Mouse (Mus musculus) limb, embryonic 13.5 days (tissue): Measurements from ENCODE around the gene Ncan. TPM values are rescaled to one million over a fixed set of nuclear protein-coding genes. Genes with fewer than 3 reads are reported as not detected.
A peak's percentile ranks its signal among the peaks of the same experiment; 100 is the strongest.

Experiments used
- ATAC-seq: fragments of 200-750 bp; cut with Nextera tagmentation; 2 replicates; pipeline ENCODE4 v1.8.0; 2017; ENCODE audit warnings: low read depth, moderate number of reproducible peaks, moderate TSS enrichment; ENCODE audit not compliant: low FRiP score
- H3K27ac ChIP-seq: fragments of 300-500 bp; sonication (generic); 2 replicates; pipeline ENCODE4 v1.5.1; 2015; ENCODE audit warnings: inconsistent platforms, mild to moderate bottlenecking, moderate library complexity
- H3K27me3 ChIP-seq: fragments of 300-500 bp; sonication (generic); 2 replicates; pipeline ENCODE4 v1.6.1; 2015; ENCODE audit warnings: mild to moderate bottlenecking, inconsistent platforms
- H3K36me3 ChIP-seq: fragments of 300-500 bp; sonication (generic); 2 replicates; pipeline ENCODE4 v1.6.1; 2015; ENCODE audit warnings: inconsistent platforms, mild to moderate bottlenecking, moderate library complexity
- H3K4me1 ChIP-seq: fragments of 300-500 bp; sonication (generic); 2 replicates; pipeline ENCODE4 v1.6.1; 2015; ENCODE audit warnings: inconsistent platforms
- H3K4me2 ChIP-seq: fragments of 300-500 bp; sonication (generic); replicated peaks from 2 replicates; pipeline ENCODE4 v1.6.1; 2015; ENCODE audit warnings: inconsistent platforms, mild to moderate bottlenecking, moderate library complexity
- H3K4me3 ChIP-seq: fragments of 300-500 bp; sonication (generic); 2 replicates; pipeline ENCODE4 v1.5.1; 2015; ENCODE audit warnings: moderate library complexity, mild to moderate bottlenecking, inconsistent platforms
- H3K9ac ChIP-seq: fragments of 300-500 bp; sonication (generic); 2 replicates; pipeline ENCODE4 v1.6.1; 2015; ENCODE audit warnings: mild to moderate bottlenecking, inconsistent platforms
- H3K9me3 ChIP-seq: fragments of 300-500 bp; sonication (generic); 2 replicates; pipeline ENCODE4 v1.6.1; 2016; ENCODE audit warnings: inconsistent platforms
- WGBS: fragments of 180-500 bp; shearing (Covaris S2); methylation state at CpG from one replicate; pipeline ENCODE4 v1.1.7; 2015; 5-methylcytosine and 5-hydroxymethylcytosine counted together
- polyA plus RNA-seq: library from polyadenylated mRNA; unstranded; fragments of >200 nt; fragmentation: Nextera tagmentation; extraction: Ambion mirVana; gene quantifications from 2 replicates; pipeline ENCODE4 v1.2.1, GENCODE M21; 2015

The Ncan gene
- polyA plus RNA-seq, 1 experiment from 2014 or later: 0.67 TPM

DNA sequence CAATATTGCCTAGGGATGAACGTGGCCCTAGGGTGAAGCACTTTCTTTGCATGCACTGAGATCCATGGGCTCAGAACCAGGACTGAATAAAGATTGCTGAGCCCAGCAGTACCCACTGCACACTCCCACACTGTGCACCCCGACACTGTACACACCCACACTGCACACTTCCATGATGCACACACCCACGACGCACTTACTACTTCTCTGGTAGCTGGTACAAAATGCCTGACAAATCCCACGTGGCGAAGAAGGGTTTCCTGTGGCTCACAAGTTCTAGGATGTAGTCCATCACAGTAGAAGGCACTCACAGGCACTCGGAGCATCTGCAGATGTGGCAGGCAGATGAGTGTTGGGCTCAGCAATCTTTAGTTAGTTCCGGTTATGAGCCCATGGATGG lies 4.3 kb upstream of the Ncan start:
- Histone ChIP-seq H3K4me2 (no peak overlapping the region), H3K4me1 (peaks cover 6% of the 10 kb centered on the region; the same call in 1 of the 2 replicates), H3K27ac (no peak overlapping the region), H3K9me3 (no peaks in the 10 kb centered on the region), H3K9ac (no peak overlapping the region), H3K27me3 (peaks cover 37% of the 10 kb centered on the region), H3K4me3 (no peak overlapping the region), H3K36me3 (no peaks in the 10 kb centered on the region)
- no peak for ATAC-seq
- 64% methylated on average over 8 of the region's 8 CpGs for WGBS

GRCm38 (mm10) chr8:70122863-70123262 lies 2.2 kb upstream of the Ncan start:
- peaks cover 59% of the 10 kb centered on the region for H3K27me3 ChIP-seq
- no peak for ATAC-seq
- WGBS: 59% methylated on average over 2 of the region's 2 CpGs

GRCm38 (mm10) chr8:70118726-70119700 lies 1.7 kb downstream of the Ncan start:
- H3K27me3 ChIP-seq: peaks cover 88% of the 10 kb centered on the region
- H3K27ac ChIP-seq: no peak overlapping the region
- H3K9me3 ChIP-seq: no peaks in the 10 kb centered on the region
- 7% methylated on average over 17 of the region's 17 CpGs for WGBS
- peaks cover 6% of the 10 kb centered on the region; the same call in 1 of the 2 replicates for H3K4me1 ChIP-seq
- ATAC-seq: no peak
- no peaks in the 10 kb centered on the region for H3K36me3 ChIP-seq
- H3K9ac ChIP-seq: no peak overlapping the region
- no peak overlapping the region for H3K4me3 ChIP-seq
- H3K4me2 ChIP-seq: no peak overlapping the region

More at GRCm38 (mm10) chr8:70122863-70123262, 2.2 kb upstream of the Ncan start:
- Histone ChIP-seq H3K4me2 (no peak overlapping the region), H3K9ac (no peak overlapping the region), H3K27ac (no peak overlapping the region), H3K36me3 (no peaks in the 10 kb centered on the region), H3K4me1 (peaks cover 6% of the 10 kb centered on the region; the same call in 1 of the 2 replicates), H3K9me3 (no peaks in the 10 kb centered on the region), H3K4me3 (no peak overlapping the region)

DNA sequence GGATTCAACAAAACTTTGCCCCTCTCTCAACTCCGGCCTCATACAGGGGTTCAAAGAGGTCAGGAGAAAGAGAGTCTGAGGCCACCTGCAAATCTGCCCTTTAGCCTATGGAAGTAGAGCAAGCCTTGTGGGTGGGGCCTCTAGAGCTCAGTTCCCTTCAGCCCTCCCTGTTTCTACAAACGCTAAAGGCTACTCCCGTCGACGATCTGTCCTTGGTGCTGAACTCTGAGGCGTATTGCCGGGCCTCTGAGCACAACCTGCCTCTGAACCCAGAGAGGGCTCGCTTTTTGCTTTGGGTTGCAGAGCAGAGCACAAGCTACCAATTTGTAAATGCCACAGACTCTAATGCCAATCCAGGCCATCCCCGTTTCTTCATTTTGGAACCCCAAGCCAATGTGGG lies 3.1 kb downstream of the Ncan start:
- H3K27ac ChIP-seq: no peak overlapping the region
- no peak overlapping the region for H3K9ac ChIP-seq
- H3K4me3 ChIP-seq: no peak overlapping the region
- H3K36me3 ChIP-seq: no peaks in the 10 kb centered on the region
- H3K4me1 ChIP-seq: peaks cover 7% of the 10 kb centered on the region; the same call in 1 of the 2 replicates
- no peak for ATAC-seq
- WGBS: 5% methylated on average over 9 of the region's 9 CpGs
- H3K27me3 ChIP-seq: peaks cover 98% of the 10 kb centered on the region
- no peak overlapping the region for H3K4me2 ChIP-seq
- H3K9me3 ChIP-seq: no peaks in the 10 kb centered on the region

GRCm38 (mm10) chr8:70114892-70115291 lies 5.8 kb downstream of the Ncan start:
- H3K27ac ChIP-seq: no peak overlapping the region
- 68% methylated on average over 13 of the region's 13 CpGs for whole genome bisulfite sequencing

DNA sequence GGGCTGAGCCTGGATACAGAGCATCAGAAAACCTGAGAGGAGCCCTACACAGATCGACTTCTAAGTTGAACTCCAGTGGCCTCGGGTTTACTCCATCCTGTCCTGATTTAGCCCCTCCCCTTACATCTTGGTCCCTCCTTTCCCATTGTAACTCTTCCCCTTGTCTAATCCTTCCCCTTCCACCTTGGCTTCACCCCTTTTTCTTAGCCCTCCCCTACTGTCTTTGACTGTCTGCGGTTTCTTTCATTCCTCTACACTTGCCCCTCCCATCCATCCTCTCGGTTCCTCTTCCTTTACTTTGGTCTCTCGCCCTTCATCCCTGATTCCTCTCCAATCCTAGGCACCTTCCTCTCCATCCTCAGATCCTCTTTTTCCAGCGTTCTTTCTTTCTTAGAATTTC lies 6.2 kb downstream of the Ncan start:
- no peak overlapping the region for H3K4me3 ChIP-seq
- H3K9me3 ChIP-seq: no peaks in the 10 kb centered on the region
- no peaks in the 10 kb centered on the region for H3K36me3 ChIP-seq
- no peak overlapping the region for H3K4me2 ChIP-seq
- WGBS: 21% methylated on average over 6 of the region's 6 CpGs
- H3K27ac ChIP-seq: no peak overlapping the region
- peaks cover 11% of the 10 kb centered on the region; the same call in 1 of the 2 replicates for H3K4me1 ChIP-seq
- H3K9ac ChIP-seq: no peak overlapping the region
- H3K27me3 ChIP-seq: peaks cover 100% of the 10 kb centered on the region
- no peak for ATAC-seq

More at GRCm38 (mm10) chr8:70114892-70115291, 5.8 kb downstream of the Ncan start:
- Histone ChIP-seq H3K4me3 (no peak overlapping the region), H3K4me1 (peaks cover 11% of the 10 kb centered on the region; the same call in 1 of the 2 replicates), H3K4me2 (no peak overlapping the region), H3K9ac (no peak overlapping the region), H3K36me3 (no peaks in the 10 kb centered on the region), H3K9me3 (no peaks in the 10 kb centered on the region), H3K27me3 (peaks cover 100% of the 10 kb centered on the region)
- ATAC-seq: no peak

- Histone ChIP-seq H3K9ac (no peak overlapping the region), H3K4me1 (peaks cover 11% of the 10 kb centered on the region; the same call in 1 of the 2 replicates), H3K4me2 (no peak overlapping the region), H3K4me3 (no peak overlapping the region), H3K36me3 (no peaks in the 10 kb centered on the region), H3K27ac (no peak overlapping the region), H3K9me3 (no peaks in the 10 kb centered on the region), H3K27me3 (peaks cover 99% of the 10 kb centered on the region)
- no peak for ATAC-seq
- WGBS: 7% methylated on average over 43 of the region's 43 CpGs
Measured at GRCm38 (mm10) chr8:70112401-70113016, 8.2 kb downstream of the Ncan start.

GRCm38 (mm10) chr8:70111192-70111795 lies 9.4 kb downstream of the Ncan start:
- Histone ChIP-seq H3K27ac (no peak overlapping the region), H3K4me2 (peak overlapping the region; percentile 32; the same call in 1 of the 2 replicates), H3K4me1 (peaks cover 11% of the 10 kb centered on the region; the same call in 1 of the 2 replicates), H3K27me3 (peaks cover 98% of the 10 kb centered on the region), H3K4me3 (0 out of 2 replicates have a peak overlapping the region, but pooled peaks have one; percentile 3), H3K36me3 (no peaks in the 10 kb centered on the region), H3K9me3 (no peaks in the 10 kb centered on the region), H3K9ac (no peak overlapping the region)
- WGBS: 43% methylated on average over 23 of the region's 23 CpGs
- ATAC-seq: no peak

DNA sequence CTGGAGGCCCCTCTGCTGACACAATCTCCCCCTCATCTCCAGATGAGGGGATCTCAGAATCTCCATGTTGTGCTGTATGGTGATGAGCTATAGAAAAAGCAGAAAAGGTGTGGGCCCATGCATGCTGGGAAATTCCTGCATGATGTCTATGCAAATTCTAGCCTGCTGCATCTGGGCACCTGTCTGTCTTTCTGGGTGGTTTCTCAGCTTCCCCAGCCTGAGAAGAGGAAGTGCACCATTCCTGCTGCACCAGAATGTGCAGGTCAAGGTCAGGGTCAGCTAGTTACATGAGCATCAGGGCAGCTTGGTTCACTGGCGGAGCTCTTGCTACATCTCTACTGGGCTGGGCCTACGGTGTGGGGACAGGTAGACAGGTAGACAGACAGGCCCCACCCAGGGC lies 10.2 kb downstream of the Ncan start:
- Histone ChIP-seq H3K9me3 (no peaks in the 10 kb centered on the region), H3K9ac (no peak overlapping the region), H3K4me3 (no peak overlapping the region), H3K4me1 (peaks cover 11% of the 10 kb centered on the region; the same call in 1 of the 2 replicates), H3K4me2 (no peak overlapping the region), H3K27me3 (peaks cover 90% of the 10 kb centered on the region), H3K27ac (no peak overlapping the region), H3K36me3 (no peaks in the 10 kb centered on the region)
- WGBS: 87% methylated on average over 2 of the region's 2 CpGs
- no peak for ATAC-seq

DNA sequence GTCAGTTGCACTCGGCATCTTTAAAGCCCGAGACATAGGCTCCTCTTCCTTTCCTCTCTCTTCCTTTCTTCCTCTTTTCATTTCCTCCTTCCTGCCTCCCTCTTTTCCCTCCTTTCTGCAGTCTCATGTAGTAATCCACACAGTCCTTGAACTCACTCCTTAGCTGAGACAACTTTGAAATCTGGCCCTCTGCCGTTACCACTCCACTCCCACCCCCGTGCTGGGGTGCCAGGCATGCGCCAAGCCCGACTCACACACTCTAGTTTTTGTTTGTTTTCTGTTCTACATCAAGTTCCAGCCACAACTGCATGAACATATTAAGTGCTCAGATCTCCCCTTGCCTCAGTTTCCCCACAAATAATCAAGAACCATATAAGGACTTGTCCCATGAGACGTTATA lies 15.8 kb downstream of the Ncan start:
- 77% methylated on average over 7 of the region's 7 CpGs for WGBS
- no peaks in the 10 kb centered on the region for H3K9me3 ChIP-seq
- no peak overlapping the region for H3K4me3 ChIP-seq
- no peak overlapping the region for H3K9ac ChIP-seq
- no peaks in the 10 kb centered on the region for H3K4me1 ChIP-seq
- no peak overlapping the region for H3K27ac ChIP-seq
- H3K4me2 ChIP-seq: no peak overlapping the region
- H3K36me3 ChIP-seq: no peaks in the 10 kb centered on the region
- H3K27me3 ChIP-seq: peaks cover 40% of the 10 kb centered on the region
- ATAC-seq: no peak

- WGBS: 14% methylated on average over 6 of the region's 6 CpGs
- H3K9ac ChIP-seq: no peak overlapping the region
Measured at GRCm38 (mm10) chr8:70104506-70104905, 16.2 kb downstream of the Ncan start.

DNA sequence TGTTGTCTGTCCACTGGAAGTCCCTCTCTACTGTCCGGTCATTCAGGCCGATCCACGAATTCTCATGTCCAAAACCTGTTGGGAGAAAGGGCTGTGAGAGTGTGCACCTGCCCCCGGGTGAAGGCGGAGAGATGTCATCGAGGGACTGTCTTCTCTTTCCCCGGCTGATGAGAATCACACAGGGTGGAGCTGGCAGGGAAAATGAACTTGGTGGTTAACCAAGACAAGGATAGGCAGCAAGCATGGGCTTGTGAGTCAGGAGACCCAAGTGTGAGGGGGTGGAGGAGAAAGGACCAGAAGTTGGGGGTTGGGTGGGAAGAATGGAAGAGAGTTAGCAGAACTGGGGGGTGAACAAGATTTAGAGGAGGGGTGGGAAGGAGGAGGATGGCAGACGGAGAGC lies 20.4 kb downstream of the Ncan start:
- 0 out of 2 replicates have a peak, but pooled peaks cover 9% of the 10 kb centered on the region for H3K27me3 ChIP-seq
- H3K9ac ChIP-seq: no peak overlapping the region
- H3K4me1 ChIP-seq: no peaks in the 10 kb centered on the region
- H3K36me3 ChIP-seq: no peaks in the 10 kb centered on the region
- no peak for ATAC-seq
- no peak overlapping the region for H3K4me3 ChIP-seq
- H3K4me2 ChIP-seq: no peak overlapping the region
- H3K9me3 ChIP-seq: peaks cover 9% of the 10 kb centered on the region
- WGBS: 84% methylated on average over 8 of the region's 8 CpGs
- H3K27ac ChIP-seq: no peak overlapping the region

More at GRCm38 (mm10) chr8:70104506-70104905, 16.2 kb downstream of the Ncan start:
- H3K27me3 ChIP-seq: peaks cover 35% of the 10 kb centered on the region
- no peak overlapping the region for H3K4me2 ChIP-seq
- no peaks in the 10 kb centered on the region for H3K36me3 ChIP-seq
- no peak overlapping the region for H3K4me3 ChIP-seq
- H3K27ac ChIP-seq: no peak overlapping the region
- no peaks in the 10 kb centered on the region for H3K4me1 ChIP-seq
- ATAC-seq: no peak
- no peaks in the 10 kb centered on the region for H3K9me3 ChIP-seq
